Mouse (Mus musculus) bone marrow macrophage, adult 2 months (primary cell): ENCODE measurements at regions not wholly inside any gene's neighbourhood (a gene's known extent, or its start where the extent isn't known, plus 50 kb on each side); places are given as distances from the start of the nearest gene placed in this dataset.

Experiments used
- CTCF ChIP-seq: IDR thresholded peaks from 2 replicates; pipeline ENCODE4 v1.5.1; 2012; ENCODE audit warnings: low read depth, mild to moderate bottlenecking, low read length, moderate library complexity
- POLR2A ChIP-seq: IDR thresholded peaks from 2 replicates; pipeline ENCODE4 v1.6.1; 2012; ENCODE audit warnings: mild to moderate bottlenecking, low read depth, low read length, borderline replicate concordance

DNA sequence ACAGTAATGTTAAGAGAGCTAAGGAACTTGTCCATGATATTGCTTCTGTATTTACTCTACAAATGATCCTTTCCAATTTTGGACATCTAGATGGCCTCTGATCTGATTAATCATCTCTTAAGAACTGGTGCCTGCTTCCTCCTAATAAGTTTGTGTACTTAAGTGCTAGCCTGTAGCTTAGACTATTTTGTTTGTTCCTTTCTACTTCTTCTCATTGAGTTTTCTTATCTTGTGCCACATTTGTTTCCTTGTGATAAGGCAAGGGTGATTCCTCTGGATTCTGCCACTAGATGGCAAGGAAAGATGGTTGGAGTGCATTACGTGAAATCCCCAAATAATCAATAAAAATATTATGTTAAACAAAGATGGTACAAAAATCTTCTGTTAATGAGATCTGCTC, 148.0 kb downstream of the Calcrl start:
- TF ChIP-seq CTCF, result no peak
- no peak for TF ChIP-seq POLR2A
